Mouse (Mus musculus) neutrophil, adult 5-6 weeks (primary cell): ENCODE measurements around the gene Gm5868. TPM values are rescaled to one million over a fixed set of nuclear protein-coding genes. Genes with fewer than 3 reads are reported as not detected.

Experiments used
- ATAC-seq: fragments of 151-379, 151-347 bp; 2 replicates; pipeline ENCODE4 v1.8.0; 2017; ENCODE audit warnings: mild to moderate bottlenecking, moderate TSS enrichment; ENCODE audit not compliant: insufficient number of reproducible peaks, poor library complexity, low FRiP score, severe bottlenecking; ENCODE audit errors: extremely low read depth
- total RNA-seq: library from RNA; stranded (forward); fragments of 200-1000 nt; gene quantifications from 2 replicates; pipeline ENCODE4 v1.2.3, GENCODE M21; 2017

Gm5868 gene
- total RNA-seq, 1 experiment from 2014 or later: 0.47 TPM

GRCm38 (mm10) chr5:72556245-72556644 is 31.1 kb downstream of the Gm5868 start:
- no peak for ATAC-seq

- ATAC-seq: no peak
These were observed 36.1 kb downstream of the Gm5868 start for GRCm38 (mm10) chr5:72551209-72551608.

Other genes with a start within 250 kb of the Gm5868 start
- gene Corin, start 83.1 kb downstream of the Gm5868 start, total RNA-seq: not detected in 2 replicates
- 21.5 and 24.9 TPM in 2 replicates for gene Nfxl1, start 27.9 kb downstream of the Gm5868 start, total RNA-seq
- gene Zar1, start 6.3 kb downstream of the Gm5868 start, total RNA-seq: not detected in 2 replicates
- 0.49 and 0.93 TPM in 2 replicates for gene Cnga1, start 56.7 kb upstream of the Gm5868 start, total RNA-seq
- 0.98 and 1.2 TPM in 2 replicates for gene Nipal1, start 60.2 kb upstream of the Gm5868 start, total RNA-seq
- 20.1 and 22.3 TPM in 2 replicates for gene Txk, start 165.2 kb upstream of the Gm5868 start, total RNA-seq